Mouse (Mus musculus): Measurements from ENCODE around the gene C8b. TPM values are rescaled to one million over a fixed set of nuclear protein-coding genes. Genes with fewer than 3 reads are reported as not detected.

Gene C8b
- total RNA-seq, 2 experiments from 2014 or later = 0.20 to 0.26 TPM

DNA sequence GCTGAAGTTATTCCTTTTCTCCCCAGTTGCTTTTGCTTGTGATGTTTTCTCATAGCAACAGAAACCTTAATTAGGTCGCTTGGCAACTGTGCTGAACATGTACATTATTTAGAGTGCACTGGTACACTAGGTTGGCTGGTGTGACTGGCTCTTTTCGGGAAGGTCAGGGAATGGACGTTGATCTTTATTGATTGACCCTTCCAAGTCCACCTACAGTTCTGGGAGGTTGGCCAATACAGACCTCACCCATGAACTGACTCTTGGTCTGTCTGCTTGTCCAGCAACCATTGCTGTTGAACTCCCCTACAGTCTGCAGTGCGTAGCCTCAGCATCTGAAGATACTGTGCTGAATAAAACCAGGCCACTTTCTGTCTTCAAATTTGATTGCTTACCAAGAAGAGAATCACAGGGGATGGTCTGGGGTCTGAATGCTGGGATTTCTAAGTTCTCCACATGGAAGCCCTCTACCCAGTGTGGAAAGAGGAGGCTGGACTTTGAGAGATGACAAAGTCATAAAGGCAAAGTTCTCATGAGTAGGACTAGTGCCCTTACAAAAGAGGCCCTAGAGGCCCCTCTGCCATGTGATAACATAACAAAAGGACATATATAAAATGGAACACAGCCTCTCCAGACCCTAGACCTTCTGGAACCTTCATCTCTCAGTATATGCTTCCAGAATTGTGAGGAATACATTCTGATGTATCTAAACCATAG is 50.6 kb downstream of the C8b start:
- intact Hi-C loops (cut with DNase I) = no loop called here
- no peak for DNase-seq (ENCODE audit: extremely low spot score in 1 of 2, low spot score in 2 of 2)
- no peak for TF ChIP-seq CTCF (IDR thresholded peaks at IDR 0.05)
- Histone ChIP-seq H3K27ac (no peak overlapping the region), H3K4me3 (no peak overlapping the region)

DNA sequence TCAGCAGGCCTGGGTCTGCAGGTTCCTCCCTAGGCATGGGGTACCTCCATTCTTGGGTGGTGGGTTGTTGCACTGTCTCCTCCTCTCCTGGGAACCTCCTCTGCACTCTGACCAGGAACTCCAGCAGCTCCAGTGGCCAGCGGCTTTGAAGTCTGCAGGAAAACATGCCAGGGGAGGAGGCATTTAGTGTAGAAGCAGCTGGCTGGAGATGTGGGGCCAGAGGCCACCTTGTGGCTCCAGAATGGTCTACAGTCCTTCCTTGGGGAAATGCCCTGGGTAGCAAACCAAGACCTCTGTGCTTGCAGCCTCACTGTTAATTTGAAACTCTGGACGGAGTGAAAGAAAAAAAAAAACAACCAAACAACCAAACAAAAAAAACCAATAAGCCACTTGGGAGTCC is 51.4 kb downstream of the C8b start:
- intact Hi-C loops (cut with DNase I) = no loop called here
- Histone ChIP-seq H3K27ac (no peak overlapping the region), H3K4me3 (no peak overlapping the region)
- no peak; the same call in 1 of the 2 replicates for TF ChIP-seq CTCF (IDR thresholded peaks at IDR 0.05)
- DNase-seq (ENCODE audit: extremely low spot score in 1 of 2, low spot score in 2 of 2) = no peak

DNA sequence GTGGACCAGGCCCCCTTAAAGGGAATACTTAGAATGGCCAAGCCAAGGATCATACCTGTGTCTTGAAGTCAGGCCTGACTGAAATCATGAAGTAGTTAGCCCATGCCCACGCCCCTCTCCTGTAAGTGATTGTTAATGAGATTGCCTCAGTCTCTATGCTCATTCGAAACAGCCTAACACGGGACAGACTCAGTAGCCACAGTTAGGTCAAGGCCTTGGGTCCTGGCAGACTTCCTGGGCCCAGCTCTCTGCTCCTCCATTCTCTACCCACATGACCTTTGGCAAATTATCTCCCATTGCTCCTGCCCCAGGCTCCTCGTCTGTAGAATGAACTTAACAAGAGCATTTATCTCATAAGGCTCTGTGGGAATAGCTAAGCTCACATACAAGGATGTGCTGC is 52.9 kb downstream of the C8b start:
- Histone ChIP-seq H3K27ac (no peak overlapping the region), H3K4me3 (no peak overlapping the region)
- intact Hi-C loops (cut with DNase I) = no loop called here
- no peak for TF ChIP-seq CTCF (IDR thresholded peaks at IDR 0.05)
- no peak for DNase-seq (ENCODE audit: extremely low spot score in 1 of 2, low spot score in 2 of 2)

DNA sequence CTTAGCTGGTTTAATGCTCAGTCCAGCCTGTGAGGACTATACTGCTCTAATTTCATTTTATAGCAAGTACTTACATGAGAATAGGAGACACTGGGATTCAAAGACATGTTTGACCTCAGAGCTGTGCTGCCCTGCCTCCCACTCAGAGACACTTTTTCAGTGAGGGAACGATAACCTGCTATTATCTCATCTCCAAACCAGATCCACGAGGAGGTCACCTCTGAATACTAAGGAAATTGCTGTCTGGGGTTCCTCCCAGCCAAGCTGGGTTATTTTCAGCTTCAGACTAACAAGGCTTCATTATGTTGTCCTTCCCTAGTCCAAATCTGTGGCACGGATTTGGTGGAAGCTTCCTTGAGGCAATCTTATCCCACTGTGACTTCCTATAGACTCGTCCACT is 53.8 kb downstream of the C8b start:
- DNase-seq (ENCODE audit: extremely low spot score in 1 of 2, low spot score in 2 of 2) = no peak
- intact Hi-C loops (cut with DNase I) = no loop called here
- Histone ChIP-seq H3K4me3 (no peak overlapping the region), H3K27ac (no peak overlapping the region)
- TF ChIP-seq CTCF (IDR thresholded peaks at IDR 0.05) = no peak

DNA sequence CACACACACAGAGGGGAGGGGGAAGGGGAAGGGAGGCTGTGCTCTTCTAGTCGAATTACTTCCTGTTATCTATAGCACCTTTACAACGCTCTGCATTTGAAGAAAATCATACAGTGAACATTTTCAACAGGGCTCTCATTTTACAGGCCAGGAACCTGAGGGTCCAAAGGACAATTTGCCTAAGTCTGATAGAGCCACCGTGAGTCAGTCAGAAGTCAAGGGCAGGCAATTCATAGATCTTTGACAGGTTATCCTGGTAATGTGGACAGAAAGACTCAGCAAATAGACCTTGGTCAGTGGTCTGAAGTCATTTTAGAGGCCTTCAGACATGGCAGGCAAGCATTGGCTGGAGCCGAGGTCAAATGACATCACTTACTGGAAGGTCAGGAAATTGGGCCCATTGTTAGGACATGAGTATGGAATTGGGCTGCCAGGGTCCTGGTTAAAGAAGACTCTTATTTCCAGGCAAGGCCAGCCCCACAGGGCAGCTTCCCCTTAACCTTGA is 57.5 kb downstream of the C8b start:
- no peak for DNase-seq (ENCODE audit: extremely low spot score in 1 of 2, low spot score in 2 of 2)
- no peak overlapping the region for H3K27ac ChIP-seq
- no peak overlapping the region for H3K4me3 ChIP-seq
- intact Hi-C loops (cut with DNase I) = no loop called here
- TF ChIP-seq CTCF (IDR thresholded peaks at IDR 0.05) = no peak

DNA sequence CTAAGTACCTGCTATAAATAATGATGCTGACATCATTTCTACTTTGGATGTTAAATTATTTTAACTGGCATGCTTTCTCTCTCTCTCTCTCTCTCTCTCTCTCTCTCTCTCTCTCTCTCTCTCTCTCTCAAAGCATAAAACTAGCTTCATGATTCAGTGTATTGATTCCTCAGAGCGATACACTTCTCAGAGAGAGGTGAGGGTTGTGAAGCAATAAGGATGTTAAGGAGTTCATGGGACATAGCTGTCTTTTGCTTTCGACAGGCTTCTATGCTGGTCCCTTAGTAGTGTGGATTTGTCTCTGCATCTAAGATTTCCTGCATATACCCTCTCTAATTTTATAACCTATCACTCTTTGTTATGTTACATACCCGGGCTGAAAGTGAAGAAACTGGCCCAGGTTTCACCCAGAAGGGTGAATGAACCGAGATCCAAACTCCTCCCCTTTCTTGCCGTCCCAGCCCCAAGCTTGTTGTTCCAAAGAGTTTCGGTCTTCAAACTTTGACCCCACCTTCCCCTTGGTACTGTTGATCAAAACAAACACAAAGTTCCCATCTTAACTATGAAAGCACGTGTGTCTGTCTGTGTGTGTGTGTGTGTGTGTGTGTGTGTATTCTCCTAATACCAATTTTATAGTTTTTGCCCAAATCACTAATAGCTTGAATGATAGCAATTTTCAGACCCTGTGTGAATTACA is 58.4 kb downstream of the C8b start:
- TF ChIP-seq CTCF (IDR thresholded peaks at IDR 0.05) = no peak
- no peak for DNase-seq (ENCODE audit: extremely low spot score in 1 of 2, low spot score in 2 of 2)
- H3K27ac ChIP-seq = no peak overlapping the region
- no peak overlapping the region for H3K4me3 ChIP-seq
- intact Hi-C loops (cut with DNase I) = no loop called here

DNA sequence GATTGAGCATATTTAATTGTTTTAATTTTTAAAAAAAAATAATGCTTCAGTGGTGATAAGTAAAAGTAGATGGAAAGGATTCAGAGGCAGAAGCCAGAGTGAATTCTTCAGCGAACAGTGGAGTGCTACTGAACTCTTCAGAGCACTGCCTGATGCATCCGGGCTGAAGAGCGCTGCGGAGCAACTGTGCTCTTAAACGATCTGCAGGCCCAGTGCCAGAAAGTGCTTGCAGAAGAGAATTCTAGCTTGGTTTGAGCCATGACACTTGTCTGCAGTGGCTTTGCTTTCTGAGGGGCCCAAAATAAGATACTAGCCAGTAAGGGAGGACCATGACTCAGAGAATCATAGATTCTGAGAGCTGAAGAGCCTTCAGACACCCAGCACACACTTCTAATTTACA is 62.8 kb downstream of the C8b start:
- TF ChIP-seq CTCF (IDR thresholded peaks at IDR 0.05) = no peak
- no peak for DNase-seq (ENCODE audit: extremely low spot score in 1 of 2, low spot score in 2 of 2)
- Histone ChIP-seq H3K27ac (no peak overlapping the region), H3K4me3 (no peak overlapping the region)
- intact Hi-C loops (cut with DNase I) = no loop called here

DNA sequence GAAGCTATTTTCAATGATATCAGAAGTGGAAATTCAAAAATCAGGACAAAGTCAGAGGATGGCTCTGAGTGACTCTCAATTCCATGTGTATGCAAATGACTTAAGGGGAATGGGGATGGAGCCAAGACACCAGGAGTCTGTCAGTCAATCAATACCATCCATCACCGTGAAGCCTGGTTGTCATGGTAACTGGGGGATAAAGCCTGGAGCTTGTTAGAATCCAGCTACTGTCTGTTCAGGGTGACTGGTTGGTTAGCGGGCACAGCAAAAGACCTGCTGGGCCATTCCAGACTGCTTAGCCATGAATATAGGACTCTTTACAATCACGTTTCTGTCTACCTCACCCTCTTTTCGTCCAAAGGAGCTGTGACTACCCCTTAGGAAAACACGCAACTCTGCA is 69.0 kb downstream of the C8b start:
- Histone ChIP-seq H3K4me3 (no peak overlapping the region), H3K27ac (no peak overlapping the region)
- no peak for DNase-seq (ENCODE audit: extremely low spot score in 1 of 2, low spot score in 2 of 2)
- TF ChIP-seq CTCF (IDR thresholded peaks at IDR 0.05) = no peak
- intact Hi-C loops (cut with DNase I) = no loop called here

DNA sequence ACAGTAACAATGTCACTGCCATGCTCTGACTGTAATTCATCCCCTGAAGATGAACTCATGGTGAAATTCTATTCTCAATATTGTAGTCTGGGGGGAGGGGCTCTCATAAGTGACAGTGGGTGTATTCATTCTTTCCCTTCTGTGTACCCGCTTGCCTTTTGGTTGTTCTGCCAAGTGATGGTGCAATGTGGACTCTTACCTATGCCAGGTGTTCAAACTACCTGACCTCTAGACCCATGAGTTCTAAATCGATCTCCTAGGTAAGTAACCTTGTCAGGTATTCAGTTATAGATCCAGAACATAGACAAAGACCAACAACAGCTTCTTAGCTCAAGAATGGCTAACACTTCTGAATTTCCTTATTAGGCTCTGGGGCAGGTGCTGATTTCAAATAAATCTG is 72.2 kb downstream of the C8b start:
- Histone ChIP-seq H3K27ac (no peak overlapping the region), H3K4me3 (no peak overlapping the region)
- DNase-seq (ENCODE audit: extremely low spot score in 1 of 2, low spot score in 2 of 2) = no peak
- intact Hi-C loops (cut with DNase I) = no loop called here
- no peak for TF ChIP-seq CTCF (IDR thresholded peaks at IDR 0.05)

DNA sequence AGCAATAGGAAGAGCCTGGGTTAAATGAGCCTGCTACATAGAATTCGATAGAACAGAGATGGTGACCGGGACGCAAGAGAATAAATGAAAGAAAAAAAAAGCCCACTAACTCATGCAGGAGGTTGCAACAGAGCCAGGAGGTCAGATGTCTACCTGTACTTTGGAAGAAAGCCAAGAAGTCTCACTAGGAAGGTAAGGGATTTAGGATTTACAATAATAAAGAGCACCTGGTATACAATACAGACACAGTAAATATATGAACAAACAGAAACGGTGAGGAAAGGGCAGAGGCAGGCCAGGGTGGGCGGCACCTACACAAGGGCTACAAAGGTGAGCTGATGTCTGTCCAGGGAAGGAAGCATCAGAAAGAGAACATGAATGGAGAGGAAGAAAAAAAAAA is 76.1 kb downstream of the C8b start:
- H3K27ac ChIP-seq = no peak overlapping the region
- no peak for DNase-seq (ENCODE audit: extremely low spot score in 1 of 2, low spot score in 2 of 2)
- intact Hi-C loops (cut with DNase I) = no loop called here
- H3K4me3 ChIP-seq = no peak overlapping the region
- no peak for TF ChIP-seq CTCF (IDR thresholded peaks at IDR 0.05)

DNA sequence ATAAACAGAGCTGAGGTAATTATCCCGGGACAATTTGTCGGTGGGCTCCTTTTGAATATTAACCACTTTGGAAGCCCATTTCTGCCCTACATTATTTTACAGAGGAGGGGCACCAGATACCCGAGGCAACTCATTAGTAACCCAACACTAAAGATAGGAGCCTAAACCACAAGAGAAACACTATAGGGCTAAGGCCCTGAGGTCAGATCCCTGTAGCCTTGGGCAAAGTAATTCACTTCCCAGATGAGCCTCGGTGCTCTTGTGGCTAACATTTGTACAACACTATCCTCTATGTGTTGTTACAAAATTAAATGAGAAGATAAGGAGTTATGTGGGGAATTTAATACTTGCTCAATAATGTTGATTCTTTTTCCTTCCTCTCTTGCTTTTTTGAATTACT is 77.4 kb downstream of the C8b start:
- DNase-seq (ENCODE audit: extremely low spot score in 1 of 2, low spot score in 2 of 2) = no peak
- H3K4me3 ChIP-seq = no peak overlapping the region
- intact Hi-C loops (cut with DNase I) = no loop called here
- no peak overlapping the region for H3K27ac ChIP-seq
- TF ChIP-seq CTCF (IDR thresholded peaks at IDR 0.05) = no peak

Other genes starting within 250 kb of the C8b start
- gene Gm17662, start 91.0 kb downstream of the C8b start, total RNA-seq (2021) = not detected
- not detected for gene C8a, start 110.1 kb downstream of the C8b start, total RNA-seq (2021)
- gene Fyb2, start 147.1 kb downstream of the C8b start, total RNA-seq (2021) = 1 to 10 TPM; 1.6 to 1.8 TPM

Measured in left cerebral cortex, adult 2 months (tissue).